Mouse (Mus musculus): ENCODE results near the gene Tatdn3.
A peak's percentile ranks its signal among the peaks of the same experiment; 100 is the strongest.

The Tatdn3 gene

DNA sequence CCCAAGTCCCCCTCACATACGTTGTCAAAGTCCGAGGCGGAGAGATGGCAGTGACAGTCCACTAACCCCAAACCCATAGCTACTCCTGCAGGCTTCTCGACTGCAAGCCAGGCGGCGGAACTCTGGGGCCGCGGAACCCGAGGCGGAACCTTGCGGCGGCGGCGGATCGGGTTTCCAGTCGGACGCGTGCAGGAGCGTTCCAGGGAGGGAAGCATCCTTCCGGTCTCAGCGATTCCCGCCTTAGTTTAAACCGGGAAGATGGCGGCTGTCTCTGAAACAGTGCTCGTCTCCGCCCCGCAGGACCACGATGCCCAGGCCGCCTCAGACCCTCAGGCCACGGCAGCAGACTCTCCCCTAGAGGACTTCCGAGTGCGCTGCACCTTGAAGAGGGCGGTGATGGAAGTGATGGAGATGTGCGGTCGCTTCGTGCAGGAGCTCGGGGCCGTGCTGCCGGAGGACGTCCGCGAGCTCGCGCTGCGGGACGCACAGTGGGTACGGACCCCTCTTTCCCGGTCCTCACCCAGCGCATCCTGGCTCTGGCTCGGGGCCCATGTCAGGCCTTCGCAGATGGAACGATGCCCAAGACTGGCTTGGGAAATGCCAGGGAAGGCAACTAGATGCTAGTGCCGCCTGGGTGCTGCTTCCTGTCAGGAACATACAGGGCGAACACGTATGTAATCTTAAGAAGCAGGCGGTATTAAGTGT lies at the start of gene Tatdn3, which contains the start of gene Nsl1:
TSS of gene Tatdn3 (minus strand) at position 152 of the 705 bp plus-strand sequence.
TSS of gene Nsl1 (plus strand) at position 232 of the 705 bp plus-strand sequence.
- peak; percentile 74 for DNase-seq (ENCODE audit: low spot score)

- no peak for DNase-seq (ENCODE audit: low spot score)
Observed at GRCm38 (mm10) chr1:191111146-191111545, 48.4 kb upstream of the Tatdn3 start.

DNA sequence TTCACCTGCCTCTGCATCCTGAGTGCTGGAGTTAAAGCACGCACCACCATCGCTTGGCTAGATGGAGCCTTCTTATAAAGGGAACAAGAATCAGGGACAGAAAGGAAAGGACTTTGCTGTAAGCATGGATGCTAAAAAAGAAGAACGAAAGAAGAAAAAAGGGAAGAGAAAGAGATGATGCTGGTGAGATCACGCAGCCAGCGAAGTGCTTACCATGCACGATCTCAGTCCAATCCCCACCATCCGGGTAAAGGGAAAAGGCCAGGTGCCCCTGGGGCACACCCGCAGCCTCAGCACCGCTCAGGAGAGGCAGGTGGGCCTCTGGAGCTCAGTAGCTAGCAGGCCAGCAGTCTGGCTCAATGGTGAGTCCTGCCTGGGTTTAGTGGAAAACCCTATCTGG lies 47.2 kb upstream of the Tatdn3 start:
- no peak for DNase-seq (ENCODE audit: low spot score)

DNA sequence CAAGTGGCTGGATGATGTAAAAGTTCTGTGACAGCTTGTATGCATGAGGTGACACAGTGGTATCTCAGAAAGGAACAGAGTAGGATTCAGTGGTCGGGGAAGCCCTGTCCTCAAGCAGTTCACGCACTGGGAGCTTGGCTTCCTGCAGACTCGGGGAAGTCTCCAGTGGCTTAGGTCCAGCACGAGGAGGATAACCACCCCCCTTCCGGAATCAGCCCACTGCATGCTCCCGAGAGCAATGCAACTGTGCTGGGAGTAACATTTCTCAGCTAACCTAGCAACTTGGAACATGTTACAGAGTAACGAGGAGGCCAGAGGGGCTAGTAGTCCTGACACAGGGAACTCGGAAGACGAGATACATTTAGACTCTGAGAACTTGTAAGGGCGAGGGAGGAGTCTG lies 44.6 kb upstream of the Tatdn3 start:
- DNase-seq (ENCODE audit: low spot score): no peak

GRCm38 (mm10) chr1:191105246-191105645 lies 42.5 kb upstream of the Tatdn3 start:
- no peak for DNase-seq (ENCODE audit: low spot score)

DNA sequence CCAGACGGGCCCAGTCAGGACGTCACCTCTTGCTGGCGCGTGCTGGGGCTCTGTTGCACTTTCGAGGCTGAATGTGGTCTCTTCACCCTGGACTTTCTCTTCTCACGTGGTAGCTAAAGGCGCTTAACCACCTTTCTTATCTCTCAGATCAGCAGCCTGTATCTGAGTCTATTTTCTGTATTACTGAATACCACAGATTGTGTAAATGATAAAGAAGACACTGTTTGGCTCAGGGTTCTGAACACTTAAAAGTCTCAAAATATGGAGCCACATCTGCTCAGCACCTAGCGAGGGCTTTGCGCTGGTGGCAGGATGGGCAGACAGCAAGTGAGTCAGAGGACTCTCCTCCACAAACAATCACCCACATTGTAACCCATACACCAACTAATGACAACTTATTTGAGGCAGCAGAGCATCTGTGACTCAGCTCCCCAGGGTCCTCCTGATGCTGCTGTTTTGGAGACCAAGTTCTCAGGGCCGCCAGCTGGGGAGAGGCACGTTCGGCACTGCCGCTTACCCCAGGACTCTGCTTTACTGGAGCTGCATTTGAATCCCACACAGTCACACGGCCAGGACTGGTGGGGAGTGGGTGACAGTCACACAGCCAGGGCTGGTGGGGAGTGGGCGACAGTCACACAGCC lies 40.1 kb upstream of the Tatdn3 start:
- no peak for DNase-seq (ENCODE audit: low spot score)

- DNase-seq (ENCODE audit: low spot score): no peak
Observed at GRCm38 (mm10) chr1:191099772-191100291, 37.1 kb upstream of the Tatdn3 start.

GRCm38 (mm10) chr1:191099114-191099513 lies 36.4 kb upstream of the Tatdn3 start:
- DNase-seq (ENCODE audit: low spot score): no peak

DNA sequence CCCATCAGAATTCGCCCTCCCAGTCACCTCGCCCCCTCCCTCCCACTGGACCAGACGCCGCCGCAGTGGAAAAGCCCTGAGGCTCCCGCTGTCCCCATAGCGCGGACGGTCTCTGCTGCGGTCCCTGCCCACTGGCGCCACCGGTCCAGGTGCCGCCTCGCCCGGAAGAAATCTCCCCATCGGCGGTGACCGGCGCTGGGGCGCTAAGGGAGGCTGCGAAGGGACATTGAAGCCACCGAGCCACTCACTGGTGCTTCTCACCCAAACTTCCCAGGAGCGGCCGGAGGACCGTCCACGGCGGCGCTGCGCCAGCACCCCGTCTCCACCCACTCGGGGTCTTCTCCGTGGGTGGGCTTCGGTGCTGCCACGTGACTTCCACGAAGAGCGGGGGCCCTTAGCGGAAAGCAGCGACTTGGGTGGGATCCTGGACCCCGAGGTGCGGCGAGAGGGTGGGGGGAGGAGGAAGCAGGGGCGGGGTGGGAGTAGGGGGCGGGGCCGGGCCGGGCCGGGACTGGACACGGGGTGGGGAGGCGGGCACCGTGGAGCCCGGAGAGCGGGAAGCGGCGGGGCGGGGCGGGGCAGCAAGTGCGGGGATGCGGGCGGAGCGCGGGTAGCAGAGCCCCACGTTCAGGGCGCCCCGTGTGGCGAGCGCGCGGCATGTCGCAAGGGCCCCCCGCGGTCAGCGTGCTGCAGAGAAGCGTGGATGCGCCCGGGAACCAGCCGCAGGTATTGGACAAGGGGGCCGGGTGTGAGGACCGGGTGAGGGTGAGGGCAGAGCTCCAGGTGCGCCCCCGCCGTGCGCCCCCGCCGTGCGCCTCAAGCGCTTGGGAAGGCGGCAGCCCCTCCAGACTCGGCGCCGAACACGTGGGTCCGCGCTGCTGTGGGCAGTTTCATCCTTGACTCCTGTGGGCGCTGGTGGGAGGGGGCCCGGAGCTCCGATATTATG lies 35.3 kb upstream of the Tatdn3 start, which contains the start of gene Batf3:
TSS of gene Batf3 (plus strand) at position 46 of the 946 bp plus-strand sequence.
- no peak for DNase-seq (ENCODE audit: low spot score)

- DNase-seq (ENCODE audit: low spot score): no peak
Observed at GRCm38 (mm10) chr1:191096871-191097681, 34.3 kb upstream of the Tatdn3 start.

GRCm38 (mm10) chr1:191095019-191095418 lies 32.3 kb upstream of the Tatdn3 start:
- no peak for DNase-seq (ENCODE audit: low spot score)

GRCm38 (mm10) chr1:191093578-191093977 lies 30.8 kb upstream of the Tatdn3 start:
- no peak for DNase-seq (ENCODE audit: low spot score)

DNA sequence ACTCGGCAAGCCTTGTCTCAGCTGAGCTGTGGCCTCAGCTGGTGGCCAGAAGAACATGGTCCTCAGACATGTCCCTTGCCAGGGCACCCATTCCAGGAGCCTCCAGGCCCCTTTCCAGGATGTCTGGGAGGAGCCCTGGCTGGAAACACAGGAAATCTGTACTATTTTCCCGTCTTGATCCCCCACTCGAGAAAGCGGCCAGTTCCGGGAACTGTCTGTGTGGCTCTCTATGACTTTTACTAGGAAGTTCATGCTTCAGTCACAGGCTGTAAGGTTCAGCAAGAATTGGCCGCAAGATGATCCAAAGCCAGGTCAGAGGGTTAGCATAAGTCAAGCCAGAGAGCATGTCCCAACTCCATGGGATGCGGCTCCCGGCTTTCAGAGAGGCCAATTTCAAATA lies 29.3 kb upstream of the Tatdn3 start:
- no peak for DNase-seq (ENCODE audit: low spot score)

DNA sequence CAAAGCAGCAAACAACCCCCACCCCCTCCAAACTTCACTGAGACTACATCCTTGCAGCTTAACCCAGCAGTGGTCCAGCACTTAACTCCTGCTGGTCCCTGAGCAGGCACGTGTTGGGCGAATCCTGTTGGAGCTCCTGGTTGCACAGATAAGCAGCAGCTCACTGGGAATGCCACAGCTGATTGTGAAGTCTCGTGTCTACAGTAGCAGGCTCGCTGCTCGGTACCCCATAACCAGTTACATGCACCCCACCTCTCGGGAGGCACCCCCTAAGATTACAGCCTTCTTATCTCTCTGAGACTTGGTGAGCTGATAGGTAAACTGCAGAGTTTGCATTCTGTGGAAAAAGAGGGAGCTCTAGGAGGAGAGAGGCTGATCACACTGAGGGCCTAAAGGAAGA lies 26.6 kb upstream of the Tatdn3 start:
- no peak for DNase-seq (ENCODE audit: low spot score)

DNA sequence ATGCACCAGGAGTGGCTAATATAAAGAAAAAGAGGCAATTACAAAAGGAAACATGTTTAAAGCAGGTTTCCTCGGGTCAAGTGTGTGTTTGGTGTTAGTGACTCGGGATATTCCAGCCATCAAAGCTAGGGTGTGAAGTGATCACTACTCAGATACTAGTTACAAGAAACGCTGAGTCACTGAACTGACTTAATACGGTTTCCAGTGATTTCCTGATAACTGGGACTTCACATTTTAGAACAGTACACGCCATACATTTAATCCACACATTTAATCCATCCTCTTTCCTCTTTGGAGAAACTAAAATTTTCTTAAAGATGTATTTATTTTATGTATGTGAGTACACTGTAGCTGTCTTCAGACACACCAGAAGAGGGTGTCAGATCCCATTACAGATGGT lies 25.2 kb upstream of the Tatdn3 start:
- DNase-seq (ENCODE audit: low spot score): no peak

DNA sequence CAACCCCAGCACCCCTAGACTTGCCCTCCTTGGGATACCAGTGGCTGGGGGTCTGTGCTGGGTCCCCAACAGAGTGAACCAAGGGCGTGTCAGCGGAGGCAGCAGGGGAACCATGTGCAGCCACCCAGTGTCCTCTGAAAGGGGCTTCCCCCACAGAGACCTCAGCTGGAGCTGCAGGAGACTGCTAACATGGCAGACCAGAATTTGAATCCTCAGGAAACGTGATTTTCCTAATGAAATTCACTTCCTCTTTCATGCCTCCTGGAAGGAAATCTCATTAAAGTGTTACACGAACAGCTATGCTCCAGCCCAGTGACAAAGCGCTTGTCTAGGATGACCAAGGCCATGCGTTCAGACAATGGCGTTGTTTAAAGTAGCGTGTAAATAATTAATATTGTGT lies 24.2 kb upstream of the Tatdn3 start:
- no peak for DNase-seq (ENCODE audit: low spot score)

DNA sequence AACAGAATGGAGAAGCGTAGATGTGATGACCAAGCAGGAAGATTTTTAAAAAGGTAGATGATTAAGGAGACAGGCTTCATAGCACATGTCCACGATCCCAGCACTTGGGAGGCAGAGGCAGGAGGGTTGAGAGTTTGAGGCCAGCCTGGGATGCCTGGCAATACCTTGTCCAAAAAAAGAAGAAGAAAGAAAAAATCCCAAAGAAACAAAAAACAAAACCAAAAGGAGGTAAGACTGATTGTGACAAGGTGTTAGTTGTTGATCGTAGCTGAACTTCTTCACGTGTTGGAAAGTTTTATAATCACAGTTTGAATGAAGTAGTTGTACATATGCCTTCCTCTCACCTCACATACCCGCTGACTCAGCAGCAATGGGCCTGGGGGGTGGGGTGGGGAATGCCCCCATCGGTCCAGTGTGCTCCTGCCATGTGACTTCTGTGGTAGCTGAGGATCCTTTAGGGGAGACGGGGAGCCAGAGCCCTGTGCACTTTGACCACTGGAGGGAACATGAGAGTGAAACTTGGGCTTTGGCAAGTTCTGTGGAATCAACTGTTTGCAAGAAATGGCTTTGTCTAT lies 23.7 kb upstream of the Tatdn3 start:
- no peak for DNase-seq (ENCODE audit: low spot score)

DNA sequence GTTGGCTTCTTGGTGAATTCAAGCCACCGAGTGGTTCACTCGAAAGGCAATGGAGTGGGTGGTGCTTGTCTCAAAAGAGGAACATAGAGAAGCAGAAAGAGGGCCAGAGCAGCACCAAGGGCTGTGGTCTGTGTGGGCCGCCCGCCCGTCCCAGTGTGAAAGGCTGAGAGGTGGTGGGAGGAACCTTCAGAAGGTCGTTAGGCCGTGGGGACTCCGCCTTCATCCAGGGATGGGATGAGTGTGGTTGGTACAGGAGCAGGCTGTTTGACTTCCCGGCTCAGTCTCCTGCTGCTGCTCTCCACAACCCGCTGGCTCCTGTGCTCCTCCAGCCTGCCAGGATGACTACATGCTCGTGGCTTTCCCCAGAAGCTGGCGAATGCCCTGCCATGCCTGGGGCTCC lies 22.9 kb upstream of the Tatdn3 start:
- DNase-seq (ENCODE audit: low spot score): no peak

DNA sequence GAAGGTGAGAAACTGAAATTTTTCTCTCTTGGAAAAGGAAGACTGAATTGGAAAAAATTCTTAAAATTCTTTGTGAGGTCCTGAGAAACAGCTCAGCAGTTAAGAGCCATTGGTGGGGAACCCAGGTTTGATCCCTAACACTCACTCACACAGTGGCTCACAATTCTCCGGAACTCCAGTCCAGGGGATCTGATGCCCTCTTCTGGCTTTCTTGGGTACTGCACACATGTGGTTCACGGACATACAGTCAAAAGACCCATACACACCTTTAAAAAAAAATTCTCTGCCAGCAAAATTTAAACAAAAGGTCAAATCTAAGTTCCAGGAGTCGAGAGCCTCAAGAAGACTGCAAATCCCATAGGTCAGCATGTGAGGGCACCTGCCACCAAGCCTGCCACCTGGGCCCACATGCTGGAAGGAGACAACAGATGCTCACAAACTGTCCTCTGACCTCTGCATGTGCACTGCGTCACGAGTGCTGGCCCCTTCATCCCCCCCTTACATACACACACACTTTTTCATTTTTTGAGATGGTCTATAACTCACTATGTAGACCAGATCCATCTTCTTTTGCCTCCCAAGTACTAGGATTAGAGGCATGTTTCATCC lies 22.3 kb upstream of the Tatdn3 start:
- no peak for DNase-seq (ENCODE audit: low spot score)

DNA sequence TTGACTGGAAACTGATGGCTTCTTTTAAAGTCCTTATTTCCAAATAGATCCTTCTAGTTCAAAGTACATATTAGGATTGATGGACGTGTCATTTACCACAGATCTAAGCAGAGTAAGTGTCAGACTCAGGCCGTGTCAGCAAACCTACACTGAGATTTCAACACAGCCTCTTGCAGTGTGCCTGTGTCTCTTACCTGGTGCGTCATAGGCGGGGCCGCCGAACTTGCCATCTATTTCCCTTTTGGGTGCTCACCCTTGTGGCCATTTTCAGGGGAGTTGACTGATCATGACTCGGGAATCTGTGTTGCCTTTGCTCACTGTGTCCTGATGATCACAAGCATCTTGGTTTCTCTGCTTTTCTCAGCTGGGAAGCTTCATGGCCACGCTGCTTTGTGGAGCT lies 20.5 kb upstream of the Tatdn3 start:
- DNase-seq (ENCODE audit: low spot score): no peak
